Mouse (Mus musculus): ENCODE data around the gene Cdh23. TPM values are rescaled to one million over a fixed set of nuclear protein-coding genes. Genes with fewer than 3 reads are reported as not detected.

Gene Cdh23
- polyA plus RNA-seq, 1 experiment from 2014 or later, result 6.8 TPM

DNA sequence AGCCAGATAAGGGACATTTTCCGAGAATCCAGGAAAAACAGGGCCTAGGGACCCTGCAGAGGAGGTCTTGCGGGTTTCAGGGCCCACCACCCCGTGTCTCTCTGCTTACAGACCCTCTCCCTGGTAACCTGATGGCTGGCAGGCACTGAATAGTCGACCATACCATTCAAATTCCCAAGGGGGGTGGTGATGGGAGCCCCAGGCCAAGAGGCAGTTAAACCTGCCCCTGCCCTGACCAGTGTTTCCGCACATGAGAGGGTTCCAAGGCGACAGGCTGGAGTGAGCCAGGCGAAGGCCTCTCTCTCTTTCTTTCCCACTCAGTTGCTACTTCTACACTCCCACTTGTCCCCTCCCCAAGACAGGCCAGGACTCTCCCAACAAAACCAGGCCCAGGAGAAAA is 296.8 kb downstream of the Cdh23 start, which contains the start of gene Gm17455:
Gene Gm17455 (plus strand): TSS at position 278 of the 400 bp plus-strand sequence.
- peak; percentile 72; the same call in 1 of the 2 replicates for ATAC-seq (ENCODE audit: low FRiP score)
- 26% methylated on average over 7 of the region's 7 CpGs for WGBS
- peak within 1 kb of the TSS; percentile 24 for H3K4me2 ChIP-seq (replicated peaks)
- 0 out of 2 replicates have a peak, but pooled peaks cover 15% of the 10 kb centered on the region for H3K4me1 ChIP-seq (replicated peaks; ENCODE audit: control insufficient read depth, insufficient read depth, low read length)
- peak within 1 kb of the TSS; percentile 39; the same call in 1 of the 2 replicates for H3K9ac ChIP-seq
- H3K27me3 ChIP-seq (ENCODE audit: control insufficient read depth, insufficient read depth, low read length), result no peaks in the 10 kb centered on the region
- H3K9me3 ChIP-seq (ENCODE audit: control insufficient read depth, low read length), result no peaks in the 10 kb centered on the region
- H3K4me3 ChIP-seq (replicated peaks; ENCODE audit: low read length), result no peak within 1 kb of the TSS
- H3K36me3 ChIP-seq (replicated peaks; ENCODE audit: control insufficient read depth, insufficient read depth), result no peaks in the 10 kb centered on the region
- H3K27ac ChIP-seq, result peak within 1 kb of the TSS; percentile 56
- DNase-seq (ENCODE audit: low spot score), result peak; percentile 45

DNA sequence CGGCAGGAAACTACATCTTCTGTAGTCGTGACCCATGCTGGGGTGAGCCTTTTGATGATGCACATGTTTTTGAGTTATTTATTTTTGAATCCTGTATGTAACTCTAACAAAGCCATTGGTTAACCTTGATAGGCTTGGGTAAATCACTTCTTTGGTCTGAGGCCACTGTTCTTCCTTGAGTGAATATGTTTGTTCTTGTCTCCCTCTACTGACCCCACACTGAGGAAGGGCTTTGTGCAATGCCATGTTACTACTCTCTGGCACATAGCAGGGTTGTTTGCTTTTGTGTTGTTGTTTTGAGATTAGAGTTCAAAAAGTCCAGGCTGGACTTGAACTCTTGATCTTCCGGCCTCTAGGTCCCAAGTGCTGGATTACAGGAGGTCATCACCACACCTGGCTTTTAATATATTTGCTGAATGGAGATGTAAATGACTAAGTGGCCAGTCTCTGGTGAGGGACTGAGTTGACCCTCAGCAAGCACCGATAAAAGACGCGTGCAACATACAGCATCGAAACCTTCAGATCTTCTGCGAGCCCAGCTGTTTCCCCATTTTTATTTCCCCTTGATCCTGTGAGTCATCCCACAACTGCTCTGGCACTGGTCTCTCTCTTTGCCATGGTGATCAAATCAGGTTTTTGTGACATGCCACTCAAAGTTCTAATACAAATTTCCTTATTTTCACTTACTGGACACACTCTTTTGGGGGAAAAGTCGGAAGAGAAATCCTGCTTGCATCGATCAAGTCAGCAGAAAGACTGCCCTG is 298.1 kb downstream of the Cdh23 start:
- no peak overlapping the region for H3K4me3 ChIP-seq (replicated peaks; ENCODE audit: low read length)
- 88% methylated on average over 10 of the region's 10 CpGs for WGBS
- no peaks in the 10 kb centered on the region for H3K9me3 ChIP-seq (ENCODE audit: control insufficient read depth, low read length)
- 0 out of 2 replicates have a peak, but pooled peaks cover 15% of the 10 kb centered on the region for H3K4me1 ChIP-seq (replicated peaks; ENCODE audit: control insufficient read depth, insufficient read depth, low read length)
- no peak overlapping the region for H3K27ac ChIP-seq
- DNase-seq (ENCODE audit: low spot score), result no peak
- H3K4me2 ChIP-seq (replicated peaks), result no peak overlapping the region
- H3K27me3 ChIP-seq (ENCODE audit: control insufficient read depth, insufficient read depth, low read length), result no peaks in the 10 kb centered on the region
- ATAC-seq (ENCODE audit: low FRiP score), result no peak
- no peak overlapping the region for H3K9ac ChIP-seq
- H3K36me3 ChIP-seq (replicated peaks; ENCODE audit: control insufficient read depth, insufficient read depth), result no peaks in the 10 kb centered on the region

DNA sequence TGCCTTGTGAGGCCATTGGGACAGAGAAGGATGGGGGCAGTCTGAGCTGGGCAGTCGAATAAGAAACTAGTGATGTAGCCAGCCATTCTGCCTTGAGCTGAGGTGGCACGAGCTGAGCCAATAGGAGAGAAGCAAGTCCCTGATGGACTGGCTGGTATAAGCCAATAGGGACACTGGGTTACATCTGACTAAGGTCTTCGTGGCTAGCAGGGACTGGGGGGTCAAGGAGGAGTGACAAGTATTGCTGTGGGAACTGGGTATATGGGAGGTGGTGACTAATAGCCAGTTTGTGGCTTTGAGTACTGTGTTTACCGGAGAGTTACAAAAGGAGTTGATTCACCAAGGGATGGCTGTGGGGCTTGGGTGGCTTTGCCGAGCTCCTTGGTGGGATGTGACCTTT is 300.7 kb downstream of the Cdh23 start:
- H3K9me3 ChIP-seq (ENCODE audit: control insufficient read depth, low read length), result no peaks in the 10 kb centered on the region
- no peak overlapping the region for H3K4me3 ChIP-seq (replicated peaks; ENCODE audit: low read length)
- ATAC-seq (ENCODE audit: low FRiP score), result no peak
- no peaks in the 10 kb centered on the region for H3K27me3 ChIP-seq (ENCODE audit: control insufficient read depth, insufficient read depth, low read length)
- H3K36me3 ChIP-seq (replicated peaks; ENCODE audit: control insufficient read depth, insufficient read depth), result no peaks in the 10 kb centered on the region
- no peak overlapping the region for H3K9ac ChIP-seq
- H3K4me1 ChIP-seq (replicated peaks; ENCODE audit: control insufficient read depth, insufficient read depth, low read length), result 0 out of 2 replicates have a peak, but pooled peaks cover 15% of the 10 kb centered on the region
- 75% methylated on average over 5 of the region's 5 CpGs for WGBS
- H3K4me2 ChIP-seq (replicated peaks), result no peak overlapping the region
- no peak overlapping the region for H3K27ac ChIP-seq
- no peak for DNase-seq (ENCODE audit: low spot score)

DNA sequence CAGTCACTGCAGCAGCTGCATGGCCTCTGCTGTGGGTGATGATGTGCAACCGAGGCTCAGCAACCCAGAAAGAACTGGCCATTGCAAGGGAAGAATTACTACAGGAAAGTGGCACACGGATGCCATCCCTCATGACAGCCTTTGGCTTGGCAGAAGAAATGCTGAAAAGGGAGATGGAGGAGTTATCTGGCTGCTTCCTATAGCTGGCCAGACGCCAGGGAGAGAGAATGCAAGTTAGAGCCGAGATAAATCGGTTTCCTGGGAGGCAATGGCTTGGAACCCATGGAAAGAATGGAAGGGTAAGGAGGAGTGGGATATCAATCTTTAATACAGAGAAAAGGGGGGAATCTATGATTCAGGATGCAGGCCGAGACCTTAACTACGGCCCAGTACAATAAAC is 301.4 kb downstream of the Cdh23 start:
- H3K27ac ChIP-seq, result no peak overlapping the region
- H3K27me3 ChIP-seq (ENCODE audit: control insufficient read depth, insufficient read depth, low read length), result no peaks in the 10 kb centered on the region
- H3K4me3 ChIP-seq (replicated peaks; ENCODE audit: low read length), result no peak overlapping the region
- no peak overlapping the region for H3K4me2 ChIP-seq (replicated peaks)
- 0 out of 2 replicates have a peak, but pooled peaks cover 12% of the 10 kb centered on the region for H3K4me1 ChIP-seq (replicated peaks; ENCODE audit: control insufficient read depth, insufficient read depth, low read length)
- H3K36me3 ChIP-seq (replicated peaks; ENCODE audit: control insufficient read depth, insufficient read depth), result no peaks in the 10 kb centered on the region
- no peak overlapping the region for H3K9ac ChIP-seq
- no peak for ATAC-seq (ENCODE audit: low FRiP score)
- WGBS, result 58% methylated on average over 7 of the region's 7 CpGs
- no peak for DNase-seq (ENCODE audit: low spot score)
- no peaks in the 10 kb centered on the region for H3K9me3 ChIP-seq (ENCODE audit: control insufficient read depth, low read length)

DNA sequence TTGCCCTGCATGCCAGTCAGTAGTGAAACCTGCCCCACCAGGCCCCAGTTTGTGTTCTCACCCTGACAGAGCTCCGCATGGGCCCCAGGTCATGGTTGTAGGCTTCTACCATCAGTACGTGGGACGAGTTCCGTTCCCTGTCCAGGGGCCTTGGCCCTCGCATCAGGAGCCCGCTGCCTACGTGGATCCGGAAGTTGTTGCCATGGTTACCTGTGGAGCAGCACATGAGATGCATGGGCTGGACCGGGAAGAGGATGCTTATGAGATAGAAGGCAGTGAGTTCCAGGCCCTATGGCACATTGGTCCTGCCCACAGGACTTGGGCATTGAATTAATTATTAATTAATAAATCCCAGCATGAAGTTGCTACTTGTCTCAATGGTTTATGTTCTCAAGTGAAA is 304.6 kb downstream of the Cdh23 start:
- Histone ChIP-seq H3K36me3 (replicated peaks; ENCODE audit: control insufficient read depth, insufficient read depth) (no peaks in the 10 kb centered on the region), H3K4me3 (replicated peaks; ENCODE audit: low read length) (no peak overlapping the region), H3K4me2 (replicated peaks) (no peak overlapping the region), H3K9ac (no peak overlapping the region), H3K27ac (no peak overlapping the region), H3K9me3 (ENCODE audit: control insufficient read depth, low read length) (no peaks in the 10 kb centered on the region), H3K4me1 (replicated peaks; ENCODE audit: control insufficient read depth, insufficient read depth, low read length) (0 out of 2 replicates have a peak, but pooled peaks cover 8% of the 10 kb centered on the region), H3K27me3 (ENCODE audit: control insufficient read depth, insufficient read depth, low read length) (no peaks in the 10 kb centered on the region)
- ATAC-seq (ENCODE audit: low FRiP score) (no peak), DNase-seq (ENCODE audit: low spot score) (no peak)
- 71% methylated on average over 9 of the region's 9 CpGs for WGBS

DNA sequence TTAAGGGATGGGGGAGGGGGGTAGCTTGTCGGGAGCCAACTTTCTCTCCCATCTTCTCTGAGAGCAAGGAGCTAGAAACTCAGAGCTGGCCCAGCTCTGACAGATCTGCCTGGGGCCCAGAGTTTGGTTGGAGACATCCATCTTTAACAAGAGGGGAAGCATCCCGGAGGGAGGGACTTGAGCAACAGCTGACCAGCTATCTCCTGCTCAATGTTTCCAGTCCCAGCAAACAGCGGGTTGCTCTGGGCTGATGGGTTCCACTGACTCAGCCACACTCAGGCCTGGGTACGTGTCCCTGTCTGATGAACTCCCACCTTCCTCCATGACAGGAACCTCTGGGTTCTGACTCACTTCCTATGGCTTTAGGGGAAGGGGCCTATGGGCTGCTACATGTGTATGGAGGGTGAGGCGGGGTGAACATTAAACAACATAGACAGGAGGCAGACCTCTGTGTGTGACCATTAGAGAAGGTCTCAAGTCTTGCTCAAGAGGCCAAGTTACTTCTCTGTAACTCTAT is 305.3 kb downstream of the Cdh23 start:
- 61% methylated on average over 5 of the region's 5 CpGs for WGBS
- no peaks in the 10 kb centered on the region for H3K27me3 ChIP-seq (ENCODE audit: control insufficient read depth, insufficient read depth, low read length)
- H3K4me1 ChIP-seq (replicated peaks; ENCODE audit: control insufficient read depth, insufficient read depth, low read length), result 0 out of 2 replicates have a peak, but pooled peaks cover 8% of the 10 kb centered on the region
- no peaks in the 10 kb centered on the region for H3K9me3 ChIP-seq (ENCODE audit: control insufficient read depth, low read length)
- H3K4me3 ChIP-seq (replicated peaks; ENCODE audit: low read length), result no peak overlapping the region
- H3K27ac ChIP-seq, result no peak overlapping the region
- H3K4me2 ChIP-seq (replicated peaks), result no peak overlapping the region
- DNase-seq (ENCODE audit: low spot score) (no peak), ATAC-seq (ENCODE audit: low FRiP score) (no peak)
- no peaks in the 10 kb centered on the region for H3K36me3 ChIP-seq (replicated peaks; ENCODE audit: control insufficient read depth, insufficient read depth)
- H3K9ac ChIP-seq, result no peak overlapping the region

DNA sequence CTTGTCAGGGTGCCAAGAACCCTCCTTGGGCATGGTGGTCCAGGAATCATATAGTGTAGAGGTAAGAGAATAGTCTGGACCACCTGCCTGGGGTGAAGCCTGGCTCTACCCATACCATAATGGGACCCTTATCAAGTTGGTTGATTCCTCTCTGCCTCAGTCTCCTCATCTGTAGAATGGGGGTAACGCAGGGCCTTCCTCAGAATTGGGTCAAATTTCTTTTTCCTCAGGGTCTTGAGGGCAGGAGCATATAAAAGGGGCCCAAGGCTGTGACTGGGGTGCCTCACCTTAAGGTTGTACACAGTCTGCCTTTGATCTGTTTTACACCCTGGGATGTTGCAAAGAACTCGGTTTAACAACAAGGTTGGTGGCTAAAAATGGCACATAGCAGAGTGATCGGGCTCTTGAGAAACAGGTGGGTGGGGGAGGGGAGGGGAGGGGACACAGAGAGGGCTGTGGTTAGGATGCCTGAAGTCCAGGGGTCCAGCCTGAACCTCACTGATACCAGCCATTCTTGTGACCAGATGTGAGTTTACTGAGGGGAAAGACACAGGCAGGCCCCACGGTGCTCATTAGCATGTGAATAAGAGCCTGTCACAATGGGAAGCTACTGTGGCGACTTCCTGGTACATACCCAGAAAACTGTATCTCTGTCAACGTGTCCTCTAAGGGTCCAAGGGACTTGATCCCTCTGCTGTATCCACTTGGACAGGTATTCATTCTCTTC is 305.9 kb downstream of the Cdh23 start:
- no peaks in the 10 kb centered on the region for H3K36me3 ChIP-seq (replicated peaks; ENCODE audit: control insufficient read depth, insufficient read depth)
- H3K27me3 ChIP-seq (ENCODE audit: control insufficient read depth, insufficient read depth, low read length), result no peaks in the 10 kb centered on the region
- DNase-seq (ENCODE audit: low spot score), result no peak
- H3K4me2 ChIP-seq (replicated peaks), result no peak overlapping the region
- no peak for ATAC-seq (ENCODE audit: low FRiP score)
- 0 out of 2 replicates have a peak, but pooled peaks cover 8% of the 10 kb centered on the region for H3K4me1 ChIP-seq (replicated peaks; ENCODE audit: control insufficient read depth, insufficient read depth, low read length)
- WGBS, result 26% methylated on average over 6 of the region's 6 CpGs
- no peaks in the 10 kb centered on the region for H3K9me3 ChIP-seq (ENCODE audit: control insufficient read depth, low read length)
- no peak overlapping the region for H3K4me3 ChIP-seq (replicated peaks; ENCODE audit: low read length)
- H3K9ac ChIP-seq, result no peak overlapping the region
- no peak overlapping the region for H3K27ac ChIP-seq

DNA sequence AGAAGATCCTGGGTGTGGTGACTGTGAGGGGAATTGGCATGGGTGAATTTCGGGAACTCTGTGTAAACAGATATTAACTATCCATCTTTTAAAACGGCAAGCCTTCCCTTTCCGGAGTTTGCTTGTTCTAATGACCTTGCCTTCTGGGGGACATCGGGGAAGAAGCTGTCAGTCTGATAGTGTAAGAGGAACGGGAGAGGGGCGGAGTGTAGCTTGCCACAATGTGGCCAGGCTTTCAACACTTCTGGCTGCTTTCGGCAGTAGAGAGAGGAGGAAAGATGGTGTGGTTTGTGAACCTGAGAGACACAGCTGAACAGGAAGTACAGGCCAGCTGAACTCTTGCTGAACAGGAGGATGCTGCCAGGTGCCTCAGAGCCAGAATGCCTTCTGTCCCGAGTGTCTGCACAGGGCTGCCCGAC is 306.8 kb downstream of the Cdh23 start:
- 0 out of 2 replicates have a peak, but pooled peaks cover under 1% of the 10 kb centered on the region for H3K4me1 ChIP-seq (replicated peaks; ENCODE audit: control insufficient read depth, insufficient read depth, low read length)
- no peak overlapping the region for H3K4me3 ChIP-seq (replicated peaks; ENCODE audit: low read length)
- WGBS, result 60% methylated on average over 9 of the region's 9 CpGs
- no peaks in the 10 kb centered on the region for H3K36me3 ChIP-seq (replicated peaks; ENCODE audit: control insufficient read depth, insufficient read depth)
- H3K4me2 ChIP-seq (replicated peaks), result no peak overlapping the region
- H3K9ac ChIP-seq, result no peak overlapping the region
- no peaks in the 10 kb centered on the region for H3K9me3 ChIP-seq (ENCODE audit: control insufficient read depth, low read length)
- H3K27me3 ChIP-seq (ENCODE audit: control insufficient read depth, insufficient read depth, low read length), result no peaks in the 10 kb centered on the region
- no peak overlapping the region for H3K27ac ChIP-seq
- DNase-seq (ENCODE audit: low spot score), result no peak
- no peak for ATAC-seq (ENCODE audit: low FRiP score)

DNA sequence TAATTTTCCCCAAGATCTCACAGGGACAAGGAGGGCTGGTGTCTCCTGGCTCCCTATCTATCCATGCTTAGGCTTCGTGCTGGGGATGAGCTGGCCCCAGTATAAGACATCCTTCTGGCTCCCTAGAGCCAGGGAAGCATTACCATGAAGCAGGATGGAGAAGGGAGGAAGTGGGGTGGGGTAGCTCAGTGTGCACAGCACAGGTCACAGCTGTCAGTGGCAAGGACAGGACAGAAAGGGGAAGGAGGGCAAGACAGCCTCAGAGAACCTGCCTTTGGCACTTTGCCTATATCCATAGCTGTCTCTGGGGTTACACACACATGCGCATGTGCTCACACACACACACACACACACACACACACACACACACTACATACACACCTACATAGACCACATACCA is 308.0 kb downstream of the Cdh23 start:
- H3K9ac ChIP-seq, result no peak overlapping the region
- H3K4me3 ChIP-seq (replicated peaks; ENCODE audit: low read length), result no peak overlapping the region
- no peak overlapping the region for H3K4me2 ChIP-seq (replicated peaks)
- WGBS, result 89% methylated on average over 2 of the region's 2 CpGs
- H3K36me3 ChIP-seq (replicated peaks; ENCODE audit: control insufficient read depth, insufficient read depth), result no peaks in the 10 kb centered on the region
- no peak for ATAC-seq (ENCODE audit: low FRiP score)
- no peak for DNase-seq (ENCODE audit: low spot score)
- no peak overlapping the region for H3K27ac ChIP-seq
- H3K9me3 ChIP-seq (ENCODE audit: control insufficient read depth, low read length), result no peaks in the 10 kb centered on the region
- H3K4me1 ChIP-seq (replicated peaks; ENCODE audit: control insufficient read depth, insufficient read depth, low read length), result no peaks in the 10 kb centered on the region
- H3K27me3 ChIP-seq (ENCODE audit: control insufficient read depth, insufficient read depth, low read length), result no peaks in the 10 kb centered on the region

All from hindbrain, embryonic 14.5 days (tissue).